Mouse (Mus musculus) cortical plate, adult 2 months (tissue): ENCODE measurements around the gene Tcf7. TPM values are rescaled to one million over a fixed set of nuclear protein-coding genes. Genes with fewer than 3 reads are reported as not detected.

Source experiments
- H3K27ac ChIP-seq: fragments of 200-500 bp; 2 replicates; pipeline ENCODE4 v1.5.1; 2012; ENCODE audit warnings: low read length, control low read depth, inconsistent platforms; ENCODE audit not compliant: insufficient read depth
- H3K4me1 ChIP-seq: fragments of 200-500 bp; 2 replicates; pipeline ENCODE4 v1.6.1; 2011; ENCODE audit warnings: low read length; ENCODE audit not compliant: control insufficient read depth, insufficient read depth
- H3K4me3 ChIP-seq: fragments of 200-500 bp; 2 replicates; pipeline ENCODE4 v1.5.1; 2011; ENCODE audit warnings: mild to moderate bottlenecking, low read length, control low read depth; ENCODE audit not compliant: insufficient read depth
- CTCF ChIP-seq: fragments of 200-500 bp; IDR thresholded peaks from 2 replicates; pipeline ENCODE4 v1.5.1; 2011; ENCODE audit warnings: mild to moderate bottlenecking, control low read depth, low read length; ENCODE audit not compliant: insufficient read depth; ENCODE audit errors: extremely low read depth
- POLR2A ChIP-seq: fragments of 200-500 bp; IDR thresholded peaks from 2 replicates; pipeline ENCODE4 v1.6.1; 2011; ENCODE audit warnings: mild to moderate bottlenecking, low read length, control low read depth; ENCODE audit not compliant: insufficient read depth; ENCODE audit errors: extremely low read depth
- polyA plus RNA-seq: library from polyadenylated mRNA; depleted of rRNA; stranded (reverse); fragments of >200 nt; gene quantifications from 2 replicates; pipeline ENCODE4 v1.2.3, GENCODE M21; 2012

Gene Tcf7
- polyA plus RNA-seq, 1 experiment, result 6.1 TPM

DNA sequence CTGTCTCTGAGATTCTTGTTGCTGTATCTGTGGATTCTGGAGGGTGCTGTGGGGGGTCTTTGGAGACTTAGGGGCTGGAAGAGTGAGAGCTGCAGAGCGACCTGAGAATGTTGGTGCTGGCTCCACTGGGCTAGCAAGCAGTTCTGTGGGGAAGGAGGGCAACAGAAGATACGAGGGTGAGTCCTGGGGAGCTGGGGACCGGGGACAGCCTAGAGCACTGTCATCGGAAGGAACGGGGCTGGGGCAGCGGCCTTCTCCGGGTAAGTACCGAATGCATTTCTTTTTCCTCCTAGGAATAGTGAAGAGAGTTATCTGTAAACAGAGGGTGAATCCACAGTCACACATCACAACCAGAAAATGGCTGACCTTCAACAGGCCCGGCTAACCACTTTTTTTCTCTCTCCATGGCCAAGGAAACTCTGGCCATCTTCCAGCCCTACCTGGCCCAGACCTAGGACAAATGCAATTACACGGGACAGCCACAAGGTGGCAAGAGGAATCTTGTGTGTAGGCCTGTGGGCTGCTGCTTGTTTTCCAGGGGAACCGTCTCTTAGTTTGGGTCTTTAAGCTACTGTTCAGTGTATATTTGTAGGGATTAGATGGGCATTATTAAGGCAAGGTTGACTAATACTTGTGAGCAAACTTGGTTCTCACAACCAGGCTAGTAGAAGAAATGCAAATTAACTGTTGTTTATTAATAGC lies 29.0 kb downstream of the Tcf7 start:
- Histone ChIP-seq H3K4me1 (no peaks in the 10 kb centered on the region; the same call in 1 of the 2 replicates), H3K27ac (no peak overlapping the region), H3K4me3 (no peak overlapping the region)
- TF ChIP-seq CTCF (peak; percentile 85), POLR2A (no peak)

DNA sequence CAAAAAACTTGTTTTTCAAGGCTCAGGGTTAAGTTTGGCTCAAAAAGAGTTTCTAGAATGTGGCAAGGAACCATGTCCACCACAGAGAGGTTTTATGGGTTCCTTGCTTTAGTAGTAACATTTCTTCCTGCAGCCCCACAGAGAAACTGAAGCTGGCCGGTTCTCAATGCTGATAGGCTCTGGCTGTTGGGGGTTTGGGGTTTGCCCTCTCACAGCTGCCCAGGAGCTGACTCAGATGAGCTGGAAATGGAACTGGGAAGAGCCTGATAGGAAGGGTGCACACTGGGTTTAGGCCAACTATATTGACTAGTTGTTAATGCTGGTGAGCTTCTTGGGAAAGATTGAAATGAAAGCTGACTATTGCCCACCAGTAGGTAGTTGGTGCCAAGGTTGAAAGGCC lies 30.1 kb downstream of the Tcf7 start:
- H3K27ac ChIP-seq, result no peak overlapping the region
- TF ChIP-seq CTCF (no peak), POLR2A (no peak)
- no peak overlapping the region for H3K4me3 ChIP-seq
- H3K4me1 ChIP-seq, result no peaks in the 10 kb centered on the region; the same call in 1 of the 2 replicates

DNA sequence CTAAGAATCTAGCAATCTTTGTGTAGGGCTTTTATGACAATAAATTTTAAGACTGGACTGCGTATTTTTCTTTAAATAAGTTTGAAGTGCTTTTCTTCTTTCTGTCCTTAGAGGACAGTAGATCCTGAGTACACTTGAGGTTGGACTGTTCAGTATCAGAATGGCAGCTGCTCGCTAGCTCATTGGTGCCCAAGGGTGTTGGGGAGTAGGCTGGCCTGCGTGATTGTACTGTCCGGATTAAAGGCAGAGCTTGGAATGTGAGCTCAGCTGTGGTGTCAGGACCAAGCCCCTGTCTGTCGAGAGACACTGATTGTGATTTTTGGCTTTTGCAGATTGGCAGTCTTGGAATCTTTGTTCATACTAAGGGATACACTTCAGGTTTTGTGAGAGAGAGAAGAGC lies 31.0 kb downstream of the Tcf7 start:
- TF ChIP-seq CTCF (no peak), POLR2A (no peak)
- Histone ChIP-seq H3K4me1 (no peaks in the 10 kb centered on the region; the same call in 1 of the 2 replicates), H3K4me3 (no peak overlapping the region), H3K27ac (no peak overlapping the region)

DNA sequence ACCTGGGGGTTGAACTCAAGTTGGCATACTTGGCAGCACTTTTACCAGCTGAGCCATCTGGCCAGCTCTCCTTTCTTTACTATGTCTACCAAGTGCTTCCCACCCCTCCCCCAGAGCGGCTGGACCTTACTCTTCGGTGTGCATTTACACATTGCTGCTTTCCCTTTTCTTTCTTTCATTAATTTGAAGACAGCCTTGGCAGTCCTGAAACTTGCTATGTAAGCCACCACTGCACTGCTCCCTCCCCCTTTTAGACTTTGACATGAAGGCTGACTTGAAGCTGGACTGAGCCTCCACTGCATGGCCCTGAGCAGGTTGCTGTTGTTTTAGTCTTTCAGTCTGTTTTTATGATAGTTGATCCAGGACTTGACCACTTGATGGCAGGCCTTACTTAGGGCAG lies 33.4 kb downstream of the Tcf7 start:
- Histone ChIP-seq H3K4me3 (no peak overlapping the region), H3K27ac (no peak overlapping the region), H3K4me1 (no peaks in the 10 kb centered on the region; the same call in 1 of the 2 replicates)
- TF ChIP-seq POLR2A, result no peak
- no peak for TF ChIP-seq CTCF

DNA sequence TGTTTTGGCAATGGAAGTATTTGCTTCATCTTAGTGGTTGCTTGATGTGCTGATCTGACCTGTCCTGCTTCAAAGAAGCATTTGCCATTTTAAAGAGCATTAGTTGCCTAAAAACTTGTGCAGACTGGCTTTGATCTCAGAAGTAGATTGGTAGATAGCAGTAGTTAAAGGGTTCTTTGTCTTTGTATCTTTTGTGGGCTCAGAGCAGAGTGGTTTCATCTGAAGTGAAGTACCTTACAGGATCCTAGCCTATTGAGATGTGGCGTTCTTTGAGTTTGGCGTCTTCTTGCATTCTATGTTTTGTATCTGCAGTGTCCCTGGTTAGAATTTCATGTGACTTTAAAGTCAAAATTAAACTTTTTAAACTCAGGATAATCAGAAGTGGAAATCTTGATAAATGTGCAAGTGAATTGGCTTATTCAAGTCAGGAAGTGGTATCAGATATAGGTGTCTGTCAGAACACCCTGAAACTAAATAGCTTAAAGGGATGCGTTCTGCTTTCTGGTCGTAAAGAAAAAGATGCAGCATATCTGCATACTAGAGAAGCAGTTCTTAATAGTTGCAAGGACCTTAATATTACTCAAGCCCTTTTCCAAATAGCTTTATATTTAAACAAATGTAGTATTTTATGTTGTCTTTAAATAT lies 41.8 kb downstream of the Tcf7 start:
- Histone ChIP-seq H3K4me1 (no peaks in the 10 kb centered on the region), H3K4me3 (no peak overlapping the region), H3K27ac (no peak overlapping the region)
- no peak for TF ChIP-seq CTCF
- TF ChIP-seq POLR2A, result no peak

- no peak for TF ChIP-seq CTCF
- TF ChIP-seq POLR2A, result no peak
- Histone ChIP-seq H3K27ac (no peak overlapping the region), H3K4me1 (peaks cover 4% of the 10 kb centered on the region; the same call in 1 of the 2 replicates), H3K4me3 (no peak overlapping the region)
Observed at GRCm38 (mm10) chr11:52234509-52234908, 48.3 kb downstream of the Tcf7 start.

GRCm38 (mm10) chr11:52233906-52234305 lies 48.9 kb downstream of the Tcf7 start:
- TF ChIP-seq POLR2A (no peak), CTCF (no peak)
- peaks cover 4% of the 10 kb centered on the region; the same call in 1 of the 2 replicates for H3K4me1 ChIP-seq
- no peak overlapping the region for H3K4me3 ChIP-seq
- no peak overlapping the region for H3K27ac ChIP-seq

DNA sequence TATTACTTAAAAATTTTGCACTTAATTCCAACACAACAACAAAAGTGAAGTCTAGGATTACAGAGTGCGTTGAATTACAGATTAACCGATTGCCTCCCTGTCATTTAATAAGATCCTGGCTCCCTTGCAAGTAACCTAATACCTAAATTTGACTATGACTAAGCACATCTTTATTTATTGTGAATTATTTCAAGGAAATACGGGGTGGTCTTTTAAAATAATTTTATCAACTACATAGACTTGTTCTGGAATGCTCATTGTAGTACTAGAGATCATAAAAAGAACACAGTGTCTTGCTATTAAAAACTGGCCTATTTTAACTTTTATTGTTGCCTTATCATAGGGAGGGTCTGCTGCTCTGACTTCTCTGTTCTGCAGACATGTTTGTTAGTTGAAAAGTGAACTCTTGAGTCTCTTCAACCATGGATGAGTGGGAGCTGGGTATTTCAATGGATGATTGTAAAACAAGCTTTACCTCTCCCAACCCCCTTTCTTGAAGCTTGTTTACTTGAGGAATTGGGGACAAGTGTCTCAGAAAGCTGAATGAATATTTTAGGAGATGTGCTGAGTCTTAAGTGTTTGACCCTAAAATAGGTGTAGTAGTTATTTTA lies 49.7 kb downstream of the Tcf7 start:
- TF ChIP-seq POLR2A (no peak), CTCF (no peak)
- Histone ChIP-seq H3K27ac (no peak overlapping the region), H3K4me3 (peak overlapping the region; percentile 93; the same call in 1 of the 2 replicates), H3K4me1 (peaks cover 4% of the 10 kb centered on the region; the same call in 1 of the 2 replicates)

- H3K27ac ChIP-seq, result peak within 1 kb of the TSS; percentile 100
- TF ChIP-seq POLR2A, result peak; percentile 99
- TF ChIP-seq CTCF, result no peak
- peak within 1 kb of the TSS; percentile 93 for H3K4me3 ChIP-seq
- peaks cover 4% of the 10 kb centered on the region; the same call in 1 of the 2 replicates for H3K4me1 ChIP-seq
Observed at GRCm38 (mm10) chr11:52231606-52232541, 50.9 kb downstream of the Tcf7 start, which contains the start of gene Skp1a. Skp1a (plus strand) TSS chr11:52231995.
